ENCODE assay signal across 26 mouse cellular contexts in the genomic region with DNA sequence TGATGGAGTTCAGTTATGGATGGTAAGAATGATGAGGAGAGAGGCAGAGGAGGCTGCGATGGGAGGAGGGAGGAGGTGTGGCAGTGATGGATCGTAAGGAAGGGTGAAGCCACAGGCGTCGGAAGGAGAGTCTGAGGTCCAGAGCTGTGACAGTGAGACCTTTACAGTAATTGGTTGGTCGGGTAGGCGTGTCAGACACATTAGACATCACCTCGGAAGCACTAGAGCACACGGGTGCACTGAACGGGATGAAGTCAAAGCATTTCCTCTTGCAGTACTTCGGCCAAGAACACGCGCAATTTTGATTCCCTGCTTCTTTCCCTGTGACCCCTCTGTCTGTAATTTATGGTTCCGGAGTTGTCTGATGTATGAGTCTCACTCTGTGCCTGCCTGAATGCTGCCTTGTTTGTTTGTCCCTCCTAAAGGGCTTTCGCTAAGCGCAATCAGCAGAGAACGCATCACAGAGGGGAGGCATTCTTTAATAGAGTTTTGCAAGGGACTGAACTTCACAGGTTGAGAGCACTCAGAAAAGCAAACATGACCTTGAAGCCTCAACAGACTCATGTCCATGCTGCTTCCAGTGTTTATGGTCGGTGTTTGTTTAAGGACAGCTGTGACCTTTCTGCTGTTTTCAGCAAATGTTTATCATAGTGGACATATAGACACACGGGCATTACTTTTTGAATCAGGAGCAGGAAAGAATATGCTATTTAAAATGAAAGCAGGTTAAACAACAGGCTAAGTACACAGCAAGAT. TPM values are rescaled to one million over a fixed set of nuclear protein-coding genes. Genes with fewer than 3 reads are reported as not detected.
A peak's percentile ranks its signal among the peaks of the same experiment; 100 is the strongest.
DNase-seq lines count a peak whose midpoint lies in the region; ATAC-seq and TF ChIP-seq lines count a peak whose summit lies in the region.
"Had no signal": no experiment of that assay in that cellular context is flagged by ENCODE, and none has a peak within 500 bp of the region (broad histone marks: within the 10 kb centered on the region; RNA-seq: fewer than 3 reads in every experiment).

No protein-coding gene starts in this region.

- no peak overlapping the region for H3K4me3 ChIP-seq in liver, adult 2 months (ENCODE audit: insufficient read depth, low read depth, low read length)
- no peak overlapping the region for H3K4me3 ChIP-seq in liver, embryonic 13.5 days (replicated peaks)
- H3K4me3 ChIP-seq in liver, embryonic 16.5 days (ENCODE audit: low read depth, low read length): no peak overlapping the region
- H3K4me3 ChIP-seq: embryonic facial prominence, embryonic 10.5 days; embryonic facial prominence, embryonic 12.5 days; forebrain, embryonic 13.5 days; forebrain, embryonic 15.5 days had no signal

- TF ChIP-seq CTCF in liver, adult 2 months (IDR thresholded peaks at IDR 0.05; ENCODE audit: low read depth, low read length): no peak

- no peak for TF ChIP-seq POLR2A in liver, adult 2 months (IDR thresholded peaks at IDR 0.05; ENCODE audit: extremely low read depth, insufficient read depth, low read length)

- H3K9ac ChIP-seq in liver, adult 2 months (ENCODE audit: low read depth, low read length): no peak overlapping the region
- H3K9ac ChIP-seq in liver, embryonic 13.5 days: no peak overlapping the region
- H3K9ac ChIP-seq in liver, embryonic 16.5 days (ENCODE audit: low read depth, low read length): no peak overlapping the region
- H3K9ac ChIP-seq: embryonic facial prominence, embryonic 12.5 days; forebrain, embryonic 13.5 days; forebrain, embryonic 15.5 days; forebrain, postnatal 0 days had no signal

- no peaks in the 10 kb centered on the region for H3K9me3 ChIP-seq in liver, embryonic 13.5 days (replicated peaks)
- no peaks in the 10 kb centered on the region for H3K9me3 ChIP-seq in liver, embryonic 16.5 days (replicated peaks; ENCODE audit: control insufficient read depth, low read length)
- H3K9me3 ChIP-seq: embryonic facial prominence, embryonic 10.5 days; embryonic facial prominence, embryonic 12.5 days; forebrain, embryonic 13.5 days; forebrain, embryonic 15.5 days; G1E had no signal

- no peaks in the 10 kb centered on the region for H3K79me2 ChIP-seq in liver, adult 2 months (ENCODE audit: control insufficient read depth, insufficient read depth, low read length)

- 51% methylated on average over 18 of the region's 18 CpGs for WGBS in liver, adult 2 months
- 81% methylated on average over 18 of the region's 18 CpGs for WGBS in liver, embryonic 13.5 days (ENCODE audit: insufficient replicate concordance)
- 77% methylated on average over 18 of the region's 18 CpGs for WGBS in liver, embryonic 16.5 days (ENCODE audit: insufficient replicate concordance)

- peak; percentile 31 for DNase-seq in liver, adult 2 months (ENCODE audit: extremely low read depth, low read depth, low spot score)
- DNase-seq in liver (no peak), adipocyte (ENCODE audit: low spot score) (no peak)
- no peak for DNase-seq in liver, embryonic 13.5 days
- peak; percentile 8 for DNase-seq in yolk sac, embryonic 10.5 days (ENCODE audit: low spot score)
- DNase-seq in cerebellum, adult 8-10 months: no peak
- no peak for DNase-seq in cerebellum, postnatal 25 days
- DNase-seq: adrenal gland, adult 2 months; adrenal gland, postnatal 10 days; adrenal gland, postnatal 25 days; B cell, adult 2 months; cerebellum, adult 11 months; cerebellum, adult 18-20 months; cerebellum, adult 9-10 months; cerebellum, postnatal 14 days; forebrain, postnatal 0 days had no signal

- 0 out of 2 replicates have a peak, but pooled peaks cover 3% of the 10 kb centered on the region for H3K4me1 ChIP-seq in liver, adult 2 months (ENCODE audit: control insufficient read depth, insufficient read depth, low read length)
- no peaks in the 10 kb centered on the region; the same call in 1 of the 2 replicates for H3K4me1 ChIP-seq in liver, embryonic 13.5 days (replicated peaks)
- no peaks in the 10 kb centered on the region for H3K4me1 ChIP-seq in liver, embryonic 16.5 days (ENCODE audit: control insufficient read depth, low read depth, low read length)
- H3K4me1 ChIP-seq: embryonic facial prominence, embryonic 10.5 days; embryonic facial prominence, embryonic 12.5 days; forebrain, embryonic 13.5 days; forebrain, embryonic 15.5 days had no signal

- no peak overlapping the region for H3K4me2 ChIP-seq in liver, embryonic 13.5 days
- H3K4me2 ChIP-seq in liver, embryonic 16.5 days (ENCODE audit: low read depth, low read length): no peak overlapping the region
- H3K4me2 ChIP-seq: embryonic facial prominence, embryonic 12.5 days; forebrain, embryonic 13.5 days; forebrain, embryonic 15.5 days had no signal

- H3K27ac ChIP-seq in liver, adult 2 months (replicated peaks; ENCODE audit: insufficient read depth, low read depth, low read length): no peak overlapping the region
- H3K27ac ChIP-seq in liver, embryonic 13.5 days: no peak overlapping the region
- no peak overlapping the region for H3K27ac ChIP-seq in liver, embryonic 16.5 days (ENCODE audit: low read length)
- H3K27ac ChIP-seq: embryonic facial prominence, embryonic 10.5 days; embryonic facial prominence, embryonic 12.5 days; forebrain, embryonic 13.5 days; forebrain, embryonic 15.5 days had no signal

- H3K36me3 ChIP-seq in liver, adult 2 months (ENCODE audit: control insufficient read depth, insufficient read depth, low read length): peaks cover 45% of the 10 kb centered on the region
- H3K36me3 ChIP-seq in liver, embryonic 13.5 days: peaks cover 30% of the 10 kb centered on the region
- H3K36me3 ChIP-seq in liver, embryonic 16.5 days (ENCODE audit: control insufficient read depth, insufficient read depth): peaks cover 4% of the 10 kb centered on the region

- peak; percentile 50 for ATAC-seq in liver, embryonic 13.5 days (ENCODE audit: low read depth)
- ATAC-seq in liver, embryonic 16.5 days (ENCODE audit: low read depth): peak; percentile 70
- ATAC-seq: activated CD4-positive, CD25-positive, alpha-beta regulatory T cell, adult 4 months; CD4-positive, CD25-positive, alpha-beta regulatory T cell, adult 4 months; forebrain, embryonic 13.5 days; forebrain, embryonic 15.5 days; forebrain, postnatal 0 days; Patski had no signal

- no peaks in the 10 kb centered on the region for H3K27me3 ChIP-seq in liver, adult 2 months (ENCODE audit: control insufficient read depth, insufficient read depth, low read length)
- H3K27me3 ChIP-seq in liver, embryonic 13.5 days: no peaks in the 10 kb centered on the region
- H3K27me3 ChIP-seq in liver, embryonic 16.5 days (ENCODE audit: control insufficient read depth, insufficient read depth, low read depth, low read length): no peaks in the 10 kb centered on the region
- H3K27me3 ChIP-seq: CH12.LX; embryonic facial prominence, embryonic 12.5 days; forebrain, embryonic 13.5 days; forebrain, embryonic 15.5 days; Patski had no signal

RNA-seq across cellular contexts. Expression of gene Ttc37, which starts 10.7 kb away (rescaled TPM):
- total RNA-seq in liver, adult 2 months (2014; rRNA removed): 13.3 and 14.5 TPM in 2 replicates
- 4.0 and 4.8 TPM in 2 replicates for polyA plus RNA-seq in liver, adult 2 months (2012; rRNA removed)
- 4.5 and 6.6 TPM in 2 replicates for polyA plus RNA-seq in liver, embryonic 13.5 days (2015; fragmentation: Nextera tagmentation; extraction: Ambion mirVana)
- 4.3 and 5.1 TPM in 2 replicates for polyA plus RNA-seq in liver, embryonic 16.5 days (2015; fragmentation: Nextera tagmentation; extraction: Ambion mirVana)

RNA-seq across cellular contexts. Expression of gene Arsk, which starts 10.8 kb away (rescaled TPM):
- total RNA-seq in liver, adult 2 months (2014; rRNA removed): 6.4 and 7.7 TPM in 2 replicates
- 2.7 TPM in 2 replicates for polyA plus RNA-seq in liver, adult 2 months (2012; rRNA removed)
- 2.6 and 3.1 TPM in 2 replicates for polyA plus RNA-seq in liver, embryonic 13.5 days (2015; fragmentation: Nextera tagmentation; extraction: Ambion mirVana)
- polyA plus RNA-seq in liver, embryonic 16.5 days (2015; fragmentation: Nextera tagmentation; extraction: Ambion mirVana): 2.5 and 2.9 TPM in 2 replicates

RNA-seq across cellular contexts. Expression of gene Gpr150, which starts 52.5 kb away (rescaled TPM):
- not detected in 2 replicates for total RNA-seq in liver, adult 2 months (2014; rRNA removed)
- polyA plus RNA-seq in liver, adult 2 months (2012; rRNA removed): not detected in 2 replicates
- 5.6 and 5.9 TPM in 2 replicates for polyA plus RNA-seq in liver, embryonic 13.5 days (2015; fragmentation: Nextera tagmentation; extraction: Ambion mirVana)
- 1.8 TPM in 2 replicates for polyA plus RNA-seq in liver, embryonic 16.5 days (2015; fragmentation: Nextera tagmentation; extraction: Ambion mirVana)
- total RNA-seq: adrenal gland, postnatal 10 days; CH12.LX had no signal
- polyA plus RNA-seq: activated CD4-positive, CD25-positive, alpha-beta regulatory T cell, adult 4 months; CD4-positive, CD25-positive, alpha-beta regulatory T cell, adult 4 months; G1E; Patski had no signal

Comparison
In these comparisons a context has a peak if more than half of its experiments do, and no peak if none do; other contexts are left out.
1. DNase-seq: peak in liver, adult 2 months (single experiment) and yolk sac, embryonic 10.5 days (single experiment); none in liver (single experiment), liver, embryonic 13.5 days (single experiment), cerebellum, adult 8-10 months (single experiment), adipocyte (single experiment) and cerebellum, postnatal 25 days (0 of 2).